Mouse (Mus musculus) hindbrain, postnatal 0 days (tissue): ENCODE results near the gene Ypel4. TPM values are rescaled to one million over a fixed set of nuclear protein-coding genes. Genes with fewer than 3 reads are reported as not detected.

Experiments
- ATAC-seq: fragments of 200-750 bp; cut with Nextera tagmentation; 2 replicates; pipeline ENCODE4 v1.8.0; 2017; ENCODE audit warnings: mild to moderate bottlenecking, moderate TSS enrichment, moderate library complexity
- DNase-seq: peaks from one replicate; pipeline ENCODE4 v3.0.0-alpha.2; 2015; ENCODE audit warnings: low spot score
- H3K27ac ChIP-seq: fragments of 300-500 bp; sonication (generic); 2 replicates; pipeline ENCODE4 v1.5.1; 2014; ENCODE audit warnings: mild to moderate bottlenecking
- H3K27me3 ChIP-seq: fragments of 300-500 bp; sonication (generic); 2 replicates; pipeline ENCODE4 v1.6.1; 2014; ENCODE audit warnings: low read length, mixed read lengths; ENCODE audit not compliant: insufficient read depth
- H3K36me3 ChIP-seq: fragments of 300-500 bp; sonication (generic); 2 replicates; pipeline ENCODE4 v1.6.1; 2014; ENCODE audit warnings: low read length, mixed read lengths; ENCODE audit not compliant: insufficient read depth
- H3K4me1 ChIP-seq: fragments of 300-500 bp; sonication (generic); 2 replicates; pipeline ENCODE4 v1.6.1; 2014; ENCODE audit warnings: antibody characterized with exemption, low read length, mixed read lengths; ENCODE audit not compliant: insufficient read depth
- H3K4me2 ChIP-seq: fragments of 300-500 bp; sonication (generic); 2 replicates; pipeline ENCODE4 v1.6.1; 2014; ENCODE audit warnings: low read depth, mild to moderate bottlenecking, low read length, moderate library complexity, mixed read lengths
- H3K4me3 ChIP-seq: fragments of 300-500 bp; sonication (generic); 2 replicates; pipeline ENCODE4 v1.5.1; 2014; ENCODE audit warnings: low read length
- H3K9ac ChIP-seq: fragments of 300-500 bp; sonication (generic); replicated peaks from 2 replicates; pipeline ENCODE4 v1.6.1; 2014; ENCODE audit warnings: mild to moderate bottlenecking, low read length, moderate library complexity, mixed read lengths
- H3K9me3 ChIP-seq: fragments of 300-500 bp; sonication (generic); 2 replicates; pipeline ENCODE4 v1.6.1; 2016; ENCODE audit warnings: low read length, mixed read lengths
- CTCF ChIP-seq: IDR thresholded peaks from 2 replicates; pipeline ENCODE4 v1.5.1; 2016; ENCODE audit warnings: antibody characterized with exemption, control low read depth, low read depth
- WGBS: fragments of 180-500 bp; shearing (Covaris S2); extraction: QIAGEN DNeasy Blood & Tissue Kit; methylation state at CpG from one replicate; pipeline ENCODE4 v1.1.7; 2014; 5-methylcytosine and 5-hydroxymethylcytosine counted together
- polyA plus RNA-seq: library from polyadenylated mRNA; unstranded; fragments of >200 nt; fragmentation: Nextera tagmentation; extraction: Ambion mirVana; gene quantifications from 2 replicates; pipeline ENCODE4 v1.2.1, GENCODE M21; 2015
- total RNA-seq: library from RNA; depleted of rRNA; stranded (reverse); fragments of >200 nt; gene quantifications from 2 replicates; pipeline ENCODE4 v1.2.3, GENCODE M21; 2014

The Ypel4 gene
- total and polyA plus RNA-seq, 2 experiments from 2014 or later = 12.3 to 16.8 TPM

DNA sequence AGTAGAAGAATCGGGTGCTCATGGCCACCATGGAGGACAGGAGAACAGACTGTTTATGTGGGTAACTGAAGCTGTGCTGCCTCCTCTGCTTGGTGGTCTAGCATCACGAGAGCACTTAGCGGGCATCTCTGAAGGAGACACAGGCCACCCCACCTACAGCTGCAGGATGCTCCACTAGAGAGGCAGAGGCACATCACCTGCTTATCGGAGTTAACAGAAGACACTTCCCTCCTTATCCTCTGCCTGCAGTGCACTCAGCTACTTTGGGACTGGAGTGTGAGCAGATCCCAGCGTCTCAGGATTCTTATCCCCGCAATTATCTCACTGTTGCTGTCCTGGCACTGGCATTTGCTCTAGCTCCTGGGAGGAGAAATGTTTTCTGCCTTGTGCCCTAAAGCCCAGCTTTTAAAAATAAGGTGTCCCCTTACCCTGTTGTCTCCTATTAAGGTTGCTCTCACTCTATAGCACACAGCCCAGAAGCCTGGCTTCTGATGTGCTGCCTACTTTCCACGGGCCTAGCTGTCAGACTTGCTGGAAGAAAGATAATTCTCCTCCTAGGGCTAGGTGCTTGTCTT, 1.6 kb downstream of the Ypel4 start:
- Histone ChIP-seq H3K9ac (peak overlapping the region; percentile 70), H3K36me3 (no peaks in the 10 kb centered on the region), H3K4me1 (peaks cover 35% of the 10 kb centered on the region), H3K4me2 (peak overlapping the region; percentile 75), H3K4me3 (peak overlapping the region; percentile 47), H3K27me3 (no peaks in the 10 kb centered on the region), H3K27ac (peak overlapping the region; percentile 77), H3K9me3 (no peaks in the 10 kb centered on the region)
- 16% methylated on average over 7 of the region's 7 CpGs for WGBS
- ATAC-seq = no peak
- no peak for DNase-seq
- TF ChIP-seq CTCF = no peak

DNA sequence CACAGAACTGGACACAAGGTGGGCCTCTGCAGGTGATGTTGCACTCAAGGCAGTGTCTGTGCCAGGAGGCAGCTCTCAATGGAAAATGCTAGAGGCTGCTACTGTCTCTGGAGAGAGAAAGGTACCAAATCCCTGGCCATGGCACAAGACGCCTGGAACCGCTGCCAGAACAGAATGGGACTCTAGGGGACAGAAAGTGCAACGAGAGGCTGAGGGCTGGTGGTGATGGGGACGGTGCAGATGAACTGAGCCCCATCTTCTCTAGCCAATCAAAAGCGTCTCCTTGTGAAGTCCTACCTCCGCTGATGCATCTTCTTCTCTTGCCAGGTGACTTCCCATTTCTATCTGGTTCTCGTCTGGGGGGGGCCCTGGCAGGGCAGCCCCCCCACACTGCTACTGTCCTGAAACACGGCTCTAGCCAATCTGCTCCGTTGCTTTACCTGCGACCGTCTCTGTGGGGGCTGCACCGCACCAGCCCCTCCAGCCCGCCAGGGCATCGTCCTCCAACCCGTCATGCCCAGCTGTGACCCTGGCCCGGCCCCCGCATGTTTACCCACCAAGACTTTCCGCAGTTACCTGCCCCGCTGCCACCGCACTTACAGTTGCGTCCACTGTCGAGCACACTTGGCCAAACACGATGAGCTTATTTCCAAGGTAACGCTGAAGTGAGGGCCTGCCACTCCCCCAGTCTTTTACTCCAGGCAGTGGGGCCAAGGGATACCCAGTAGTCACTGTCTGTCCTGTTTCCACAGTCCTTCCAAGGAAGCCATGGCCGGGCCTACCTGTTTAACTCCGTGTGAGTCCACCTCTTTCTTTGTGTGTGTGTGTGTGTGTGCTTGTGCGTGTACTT, 2.7 kb downstream of the Ypel4 start:
- Histone ChIP-seq H3K36me3 (no peaks in the 10 kb centered on the region), H3K9me3 (no peaks in the 10 kb centered on the region), H3K27ac (no peak overlapping the region), H3K27me3 (no peaks in the 10 kb centered on the region), H3K4me3 (peak overlapping the region; percentile 22), H3K4me2 (peak overlapping the region; percentile 75), H3K4me1 (peaks cover 40% of the 10 kb centered on the region), H3K9ac (peak overlapping the region; percentile 35)
- DNase-seq = peak; percentile 31
- no peak for TF ChIP-seq CTCF
- WGBS = 4% methylated on average over 27 of the region's 27 CpGs
- no peak for ATAC-seq

DNA sequence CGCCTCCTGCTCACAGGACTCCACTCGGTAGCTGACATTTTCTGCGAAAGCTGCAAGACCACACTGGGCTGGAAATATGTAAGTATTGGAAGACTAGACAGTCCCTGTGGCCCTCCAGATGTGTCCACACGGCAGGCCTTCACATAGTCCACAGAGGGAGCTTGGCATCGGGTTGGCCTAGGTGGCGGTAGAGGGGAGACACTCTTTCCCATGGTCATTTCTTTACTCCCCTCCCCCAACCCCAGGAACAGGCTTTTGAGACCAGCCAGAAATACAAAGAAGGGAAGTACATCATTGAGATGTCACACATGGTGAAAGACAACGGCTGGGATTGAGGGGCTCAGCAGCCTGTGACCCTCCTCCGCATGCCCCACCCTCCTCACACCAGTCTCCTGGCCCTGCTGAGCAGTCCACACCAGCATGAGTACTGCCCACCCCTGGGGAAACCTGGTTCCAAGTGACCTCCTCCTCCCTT, 3.6 kb downstream of the Ypel4 start:
- peak; percentile 41 for TF ChIP-seq CTCF
- peak; percentile 60 for DNase-seq
- no peaks in the 10 kb centered on the region for H3K27me3 ChIP-seq
- WGBS = 7% methylated on average over 8 of the region's 8 CpGs
- H3K9ac ChIP-seq = peak overlapping the region; percentile 35; the same call in 1 of the 2 replicates
- H3K36me3 ChIP-seq = no peaks in the 10 kb centered on the region
- ATAC-seq = no peak
- no peak overlapping the region for H3K27ac ChIP-seq
- H3K9me3 ChIP-seq = no peaks in the 10 kb centered on the region
- peak overlapping the region; percentile 75 for H3K4me2 ChIP-seq
- H3K4me1 ChIP-seq = peaks cover 47% of the 10 kb centered on the region
- H3K4me3 ChIP-seq = no peak overlapping the region

DNA sequence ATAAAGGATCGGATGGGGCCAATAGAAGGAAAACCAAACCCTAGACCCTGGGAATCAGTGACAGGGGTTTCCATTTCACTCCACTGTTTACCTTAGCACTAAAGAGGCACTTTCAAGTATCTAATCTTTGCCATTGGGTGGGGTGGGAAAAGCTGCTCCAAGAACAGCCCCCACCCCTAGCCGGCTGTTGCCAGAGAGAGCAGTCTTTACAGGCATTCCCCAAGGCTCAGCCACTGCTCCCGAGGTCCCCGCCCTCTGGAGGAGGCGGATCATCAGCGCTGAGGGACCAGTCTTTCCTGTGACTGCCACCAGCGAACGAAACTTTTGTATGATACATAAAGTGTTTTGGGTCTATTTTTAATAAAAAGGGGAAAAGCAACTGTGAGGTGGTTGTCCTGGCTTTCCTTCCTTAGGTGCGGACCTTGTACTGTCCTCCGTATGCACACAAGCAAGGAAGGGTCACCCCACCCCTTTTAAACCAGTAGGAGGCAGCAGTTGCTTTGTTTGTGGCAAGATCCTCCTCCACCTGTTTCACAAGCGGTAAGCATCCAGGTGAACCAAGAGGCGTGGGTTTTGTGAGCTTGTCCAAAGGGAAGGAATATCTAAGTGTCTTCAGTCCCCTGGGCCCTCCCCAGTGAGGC, 4.5 kb downstream of the Ypel4 start:
- no peak overlapping the region; the same call in 1 of the 2 replicates for H3K4me3 ChIP-seq
- no peaks in the 10 kb centered on the region for H3K36me3 ChIP-seq
- no peaks in the 10 kb centered on the region for H3K9me3 ChIP-seq
- peak; percentile 68 for TF ChIP-seq CTCF
- 3% methylated on average over 12 of the region's 12 CpGs for WGBS
- H3K4me2 ChIP-seq = peak overlapping the region; percentile 75
- H3K4me1 ChIP-seq = peaks cover 47% of the 10 kb centered on the region
- ATAC-seq (no peak), DNase-seq (peak; percentile 64)
- H3K27ac ChIP-seq = no peak overlapping the region
- H3K27me3 ChIP-seq = no peaks in the 10 kb centered on the region
- H3K9ac ChIP-seq = no peak overlapping the region

DNA sequence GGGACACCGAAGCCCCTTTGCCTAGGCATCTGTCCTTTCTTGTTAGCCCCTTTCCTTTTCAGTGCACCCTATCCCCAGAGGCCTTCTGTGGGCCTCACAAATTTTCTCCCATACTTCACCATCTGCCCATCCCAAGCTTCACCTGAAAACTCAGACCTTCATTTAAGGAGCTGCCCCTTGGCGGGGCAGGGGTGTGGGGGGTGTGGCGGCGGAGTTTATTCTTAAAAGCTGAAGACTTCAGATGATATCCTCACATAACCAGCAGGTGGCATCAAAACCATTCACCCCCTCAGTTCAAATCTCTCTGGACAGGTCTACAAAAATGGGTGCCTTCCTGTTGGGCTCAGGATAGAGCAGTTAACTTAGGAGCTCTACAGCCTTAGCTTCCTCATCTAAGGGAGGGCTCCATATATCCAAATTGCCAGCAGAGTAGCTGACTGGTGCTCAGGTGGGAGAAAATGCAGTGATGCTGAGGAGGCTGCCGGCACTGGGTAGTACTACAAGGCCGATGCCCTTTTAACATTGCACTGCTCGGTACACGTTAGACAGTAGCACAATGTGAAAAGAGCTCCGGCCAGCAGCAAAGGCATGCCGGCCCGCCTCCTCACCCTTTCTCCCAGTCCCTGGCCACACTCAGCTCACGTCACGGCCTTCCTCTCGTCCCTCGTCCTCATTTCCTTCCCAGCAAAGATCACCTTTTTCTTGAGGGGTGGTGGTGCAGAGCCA, 6.9 kb downstream of the Ypel4 start:
- H3K4me2 ChIP-seq = peak overlapping the region; percentile 77
- ATAC-seq = no peak
- 63% methylated on average over 15 of the region's 15 CpGs for WGBS

GRCm38 (mm10) chr2:84741841-84742450, 8.1 kb downstream of the Ypel4 start:
- no peak; the same call in 1 of the 2 replicates for TF ChIP-seq CTCF
- no peaks in the 10 kb centered on the region for H3K27me3 ChIP-seq
- 4% methylated on average over 5 of the region's 5 CpGs for WGBS
- ATAC-seq (peak; percentile 0; the same call in 1 of the 2 replicates), DNase-seq (no peak)
- H3K27ac ChIP-seq = peak overlapping the region; percentile 88
- peaks cover 26% of the 10 kb centered on the region for H3K4me1 ChIP-seq
- peak overlapping the region; percentile 77 for H3K4me2 ChIP-seq
- peak overlapping the region; percentile 64 for H3K4me3 ChIP-seq
- H3K9ac ChIP-seq = peak overlapping the region; percentile 64; the same call in 1 of the 2 replicates
- H3K9me3 ChIP-seq = no peaks in the 10 kb centered on the region
- no peaks in the 10 kb centered on the region for H3K36me3 ChIP-seq

More for the DNA sequence above, 6.9 kb downstream of the Ypel4 start:
- H3K4me1 ChIP-seq = peaks cover 37% of the 10 kb centered on the region
- TF ChIP-seq CTCF = peak; percentile 43
- DNase-seq = peak; percentile 41
- no peak overlapping the region for H3K9ac ChIP-seq
- H3K27me3 ChIP-seq = no peaks in the 10 kb centered on the region
- no peaks in the 10 kb centered on the region for H3K36me3 ChIP-seq
- H3K4me3 ChIP-seq = no peak overlapping the region
- H3K27ac ChIP-seq = peak overlapping the region; percentile 88; the same call in 1 of the 2 replicates
- H3K9me3 ChIP-seq = no peaks in the 10 kb centered on the region
